Mouse (Mus musculus) heart, embryonic 12.5 days (tissue): ENCODE data around the gene Dennd4a. TPM values are rescaled to one million over a fixed set of nuclear protein-coding genes. Genes with fewer than 3 reads are reported as not detected.
A peak's percentile ranks its signal among the peaks of the same experiment; 100 is the strongest.

Source experiments
- ATAC-seq: fragments of 200-750 bp; cut with Nextera tagmentation; 2 replicates; pipeline ENCODE4 v1.8.0; 2017; ENCODE audit warnings: moderate TSS enrichment, moderate library complexity; ENCODE audit not compliant: insufficient number of reproducible peaks, low FRiP score
- H3K27ac ChIP-seq: fragments of 300-500 bp; sonication (generic); 2 replicates; pipeline ENCODE4 v1.5.1; 2016; ENCODE audit warnings: mild to moderate bottlenecking, moderate library complexity; ENCODE audit not compliant: poor library complexity, severe bottlenecking
- H3K27me3 ChIP-seq: fragments of 300-500 bp; sonication (generic); replicated peaks from 2 replicates; pipeline ENCODE4 v1.6.1; 2016; ENCODE audit warnings: mild to moderate bottlenecking, moderate library complexity
- H3K36me3 ChIP-seq: fragments of 300-500 bp; sonication (generic); 2 replicates; pipeline ENCODE4 v1.6.1; 2016; ENCODE audit warnings: mild to moderate bottlenecking, moderate library complexity
- H3K4me1 ChIP-seq: fragments of 300-500 bp; sonication (generic); replicated peaks from 2 replicates; pipeline ENCODE4 v1.6.1; 2016; ENCODE audit warnings: mild to moderate bottlenecking
- H3K4me2 ChIP-seq: fragments of 300-500 bp; sonication (generic); 2 replicates; pipeline ENCODE4 v1.6.1; 2016; ENCODE audit warnings: mild to moderate bottlenecking, moderate library complexity
- H3K4me3 ChIP-seq: fragments of 300-500 bp; sonication (generic); 2 replicates; pipeline ENCODE4 v1.5.1; 2016; ENCODE audit warnings: mild to moderate bottlenecking
- H3K9ac ChIP-seq: fragments of 300-500 bp; sonication (generic); 2 replicates; pipeline ENCODE4 v1.6.1; 2016; ENCODE audit warnings: mild to moderate bottlenecking, moderate library complexity
- H3K9me3 ChIP-seq: fragments of 300-500 bp; sonication (generic); replicated peaks from 2 replicates; pipeline ENCODE4 v1.6.1; 2016; ENCODE audit warnings: mild to moderate bottlenecking, moderate library complexity
- WGBS: fragments of 180-500 bp; shearing (Covaris S2); methylation state at CpG from one replicate; pipeline ENCODE4 v1.1.7; 2016; 5-methylcytosine and 5-hydroxymethylcytosine counted together
- polyA plus RNA-seq: library from polyadenylated mRNA; unstranded; fragments of >200 nt; fragmentation: Nextera tagmentation; extraction: Ambion mirVana; gene quantifications from 2 replicates; pipeline ENCODE4 v1.2.1, GENCODE M21; 2016

Dennd4a gene
- polyA plus RNA-seq, 1 experiment from 2014 or later = 5.4 TPM

DNA sequence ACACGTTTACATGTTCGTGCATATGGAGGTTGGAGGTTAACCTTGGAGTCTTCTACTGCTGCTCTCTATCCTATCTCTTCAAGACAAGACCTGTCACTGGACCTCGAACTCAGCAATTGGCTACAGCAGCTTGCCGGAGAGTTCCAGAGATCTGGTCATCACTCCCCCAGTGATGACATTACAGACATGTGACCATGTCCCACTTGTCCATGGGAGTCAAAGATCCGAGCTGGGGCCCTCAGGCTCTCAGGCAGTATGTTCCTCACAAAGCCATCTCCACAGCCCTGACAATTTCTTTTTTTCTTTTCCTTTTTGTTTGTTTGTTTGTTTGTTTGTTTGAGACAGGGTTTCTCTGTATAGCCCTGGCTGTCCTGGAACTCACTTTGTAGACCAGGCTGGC, 11.6 kb upstream of the Dennd4a start:
- Histone ChIP-seq H3K9ac (no peak overlapping the region), H3K4me3 (no peak overlapping the region), H3K27me3 (no peaks in the 10 kb centered on the region), H3K27ac (no peak overlapping the region), H3K4me1 (peaks cover 6% of the 10 kb centered on the region; the same call in 1 of the 2 replicates), H3K4me2 (no peak overlapping the region), H3K9me3 (no peaks in the 10 kb centered on the region), H3K36me3 (no peaks in the 10 kb centered on the region)
- ATAC-seq = no peak
- 78% methylated on average over 5 of the region's 5 CpGs for WGBS

- Histone ChIP-seq H3K27ac (no peak overlapping the region), H3K9me3 (no peaks in the 10 kb centered on the region), H3K9ac (no peak overlapping the region), H3K4me3 (no peak overlapping the region), H3K36me3 (no peaks in the 10 kb centered on the region), H3K4me2 (no peak overlapping the region), H3K4me1 (no peaks in the 10 kb centered on the region), H3K27me3 (no peaks in the 10 kb centered on the region)
- WGBS = 84% methylated on average over 5 of the region's 5 CpGs
- ATAC-seq = no peak
Measured at GRCm38 (mm10) chr9:64802561-64802960, 8.6 kb upstream of the Dennd4a start.

- ATAC-seq = no peak
- no peak overlapping the region for H3K9ac ChIP-seq
- WGBS = 77% methylated on average over 5 of the region's 5 CpGs
- no peak overlapping the region for H3K4me3 ChIP-seq
- no peaks in the 10 kb centered on the region for H3K27me3 ChIP-seq
- no peak overlapping the region for H3K27ac ChIP-seq
- H3K4me2 ChIP-seq = no peak overlapping the region
- H3K4me1 ChIP-seq = no peaks in the 10 kb centered on the region
- H3K9me3 ChIP-seq = no peaks in the 10 kb centered on the region
- no peaks in the 10 kb centered on the region for H3K36me3 ChIP-seq
Measured at GRCm38 (mm10) chr9:64803373-64804214, 7.5 kb upstream of the Dennd4a start.

GRCm38 (mm10) chr9:64805875-64806274, 5.3 kb upstream of the Dennd4a start:
- 44% methylated on average over 5 of the region's 5 CpGs for WGBS
- no peaks in the 10 kb centered on the region for H3K36me3 ChIP-seq
- H3K9ac ChIP-seq = no peak overlapping the region
- H3K27me3 ChIP-seq = no peaks in the 10 kb centered on the region
- no peaks in the 10 kb centered on the region for H3K9me3 ChIP-seq
- H3K27ac ChIP-seq = no peak overlapping the region
- no peaks in the 10 kb centered on the region for H3K4me1 ChIP-seq
- no peak overlapping the region for H3K4me2 ChIP-seq
- no peak overlapping the region for H3K4me3 ChIP-seq
- ATAC-seq = peak; percentile 76; the same call in 1 of the 2 replicates

DNA sequence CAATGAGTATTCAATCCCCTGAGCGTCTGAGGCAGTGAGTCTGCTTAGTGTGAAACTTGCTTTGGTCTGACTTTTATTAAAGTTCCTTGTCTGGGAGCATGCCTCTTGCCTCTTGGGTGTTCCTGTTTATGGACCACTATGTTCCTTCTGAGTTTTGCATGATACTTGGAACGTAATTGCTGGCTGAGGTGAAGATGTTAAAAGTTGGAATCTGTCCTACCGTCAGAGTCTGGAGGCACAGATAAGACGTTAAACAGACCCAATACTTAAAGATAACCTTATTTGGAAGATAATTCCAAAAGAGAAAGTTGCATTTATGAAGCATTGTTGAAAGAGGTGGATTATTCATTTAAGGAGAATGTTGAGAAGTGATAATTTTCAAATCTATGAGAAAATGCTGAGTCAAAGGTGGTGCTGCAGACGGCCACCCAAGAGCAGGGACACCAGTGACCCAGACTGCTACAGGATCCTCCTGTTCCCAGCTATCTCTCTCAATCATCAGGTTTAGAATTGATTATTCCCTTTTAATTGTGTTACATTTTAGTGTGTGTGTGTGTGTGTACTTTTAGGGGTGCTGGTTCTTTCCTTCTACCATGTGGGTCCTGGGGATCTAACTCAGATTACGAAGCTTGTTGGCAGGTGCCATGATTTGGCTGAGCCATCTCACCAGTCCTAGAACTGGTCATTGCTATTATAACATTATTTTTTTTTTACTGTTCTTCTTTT, 4.6 kb upstream of the Dennd4a start:
- 42% methylated on average over 6 of the region's 6 CpGs for WGBS

GRCm38 (mm10) chr9:64807061-64807808, 3.9 kb upstream of the Dennd4a start:
- Histone ChIP-seq H3K9me3 (no peaks in the 10 kb centered on the region), H3K27ac (no peak overlapping the region), H3K27me3 (no peaks in the 10 kb centered on the region), H3K4me2 (no peak overlapping the region), H3K4me3 (no peak overlapping the region), H3K9ac (no peak overlapping the region), H3K36me3 (no peaks in the 10 kb centered on the region), H3K4me1 (peaks cover 3% of the 10 kb centered on the region; the same call in 1 of the 2 replicates)
- WGBS = 78% methylated on average over 14 of the region's 14 CpGs
- ATAC-seq = no peak

More for the DNA sequence above, 4.6 kb upstream of the Dennd4a start:
- Histone ChIP-seq H3K4me3 (no peak overlapping the region), H3K9me3 (no peaks in the 10 kb centered on the region), H3K36me3 (no peaks in the 10 kb centered on the region), H3K4me1 (no peaks in the 10 kb centered on the region), H3K4me2 (no peak overlapping the region), H3K27ac (no peak overlapping the region), H3K9ac (no peak overlapping the region), H3K27me3 (no peaks in the 10 kb centered on the region)
- no peak for ATAC-seq

DNA sequence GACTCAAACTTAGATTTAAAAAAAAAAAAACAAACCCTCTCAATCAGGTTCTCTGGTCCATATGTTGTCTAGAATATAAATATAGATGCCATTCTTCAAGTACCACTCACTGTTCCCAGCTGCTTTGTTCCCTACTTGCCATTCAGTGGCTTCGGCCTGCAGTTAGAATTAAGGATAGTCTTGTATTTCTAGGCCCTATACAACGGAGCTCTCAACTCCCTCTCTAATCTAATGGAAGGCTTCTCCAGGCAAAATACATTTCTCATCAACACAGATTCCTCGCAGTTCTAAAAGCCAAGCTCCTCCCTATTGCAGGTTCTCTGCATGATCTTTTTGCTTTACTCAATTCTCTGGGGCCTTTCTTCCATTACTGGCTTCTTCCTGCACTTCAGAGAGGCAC, 1.3 kb upstream of the Dennd4a start:
- H3K4me3 ChIP-seq = no peak overlapping the region
- no peaks in the 10 kb centered on the region for H3K27me3 ChIP-seq
- H3K4me1 ChIP-seq = peaks cover 5% of the 10 kb centered on the region; the same call in 1 of the 2 replicates
- no peak overlapping the region for H3K9ac ChIP-seq
- H3K27ac ChIP-seq = no peak overlapping the region
- H3K36me3 ChIP-seq = no peaks in the 10 kb centered on the region
- H3K4me2 ChIP-seq = no peak overlapping the region
- H3K9me3 ChIP-seq = no peaks in the 10 kb centered on the region
- 78% methylated on average over 3 of the region's 3 CpGs for WGBS
- ATAC-seq = no peak

- Histone ChIP-seq H3K9me3 (no peaks in the 10 kb centered on the region), H3K27me3 (no peaks in the 10 kb centered on the region), H3K9ac (peak overlapping the region; percentile 77), H3K4me2 (peak overlapping the region; percentile 83), H3K4me1 (peaks cover 5% of the 10 kb centered on the region; the same call in 1 of the 2 replicates), H3K36me3 (no peaks in the 10 kb centered on the region), H3K27ac (peak overlapping the region; percentile 94), H3K4me3 (peak overlapping the region; percentile 90)
- under 1% methylated on average over 59 of the region's 59 CpGs for WGBS
- peak; percentile 71 for ATAC-seq
Measured at GRCm38 (mm10) chr9:64811538-64812474, 666 bp downstream of the Dennd4a start.

DNA sequence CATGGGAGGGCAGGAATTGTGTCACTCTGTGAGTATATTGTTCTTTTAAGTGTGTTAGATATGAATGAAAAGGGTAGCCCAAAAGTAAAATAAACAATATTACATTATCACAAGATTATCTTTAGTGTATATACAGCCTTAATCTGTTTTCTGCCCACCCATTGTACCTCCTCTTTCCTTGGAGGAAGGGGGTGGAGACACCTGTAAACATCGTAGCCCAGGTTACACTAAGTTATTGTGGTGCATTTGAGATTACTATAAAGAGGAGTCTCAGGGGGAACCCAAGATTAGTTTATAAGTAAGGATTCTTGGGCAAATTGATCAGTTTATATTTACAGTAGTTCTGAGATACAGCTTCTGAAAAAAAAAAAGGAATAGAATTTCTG, 1.3 kb downstream of the Dennd4a start:
- Histone ChIP-seq H3K27ac (no peak overlapping the region), H3K36me3 (no peaks in the 10 kb centered on the region), H3K27me3 (no peaks in the 10 kb centered on the region), H3K9me3 (no peaks in the 10 kb centered on the region), H3K4me1 (peaks cover 5% of the 10 kb centered on the region; the same call in 1 of the 2 replicates), H3K9ac (peak overlapping the region; percentile 77), H3K4me3 (peak overlapping the region; percentile 90), H3K4me2 (peak overlapping the region; percentile 83)
- 29% methylated on average over 1 of the region's 1 CpGs for WGBS
- no peak for ATAC-seq

GRCm38 (mm10) chr9:64814273-64814672, 3.1 kb downstream of the Dennd4a start:
- ATAC-seq = no peak
- no peaks in the 10 kb centered on the region for H3K9me3 ChIP-seq

More at GRCm38 (mm10) chr9:64814273-64814672, 3.1 kb downstream of the Dennd4a start:
- H3K9ac ChIP-seq = no peak overlapping the region
- H3K4me1 ChIP-seq = peaks cover 5% of the 10 kb centered on the region; the same call in 1 of the 2 replicates
- 78% methylated on average over 6 of the region's 6 CpGs for WGBS
- H3K36me3 ChIP-seq = no peaks in the 10 kb centered on the region
- H3K4me3 ChIP-seq = no peak overlapping the region
- no peaks in the 10 kb centered on the region for H3K27me3 ChIP-seq
- no peak overlapping the region for H3K4me2 ChIP-seq
- H3K27ac ChIP-seq = no peak overlapping the region
